Mouse (Mus musculus) kidney, postnatal 0 days (tissue): ENCODE measurements around the gene Kcnj9. TPM values are rescaled to one million over a fixed set of nuclear protein-coding genes. Genes with fewer than 3 reads are reported as not detected.

Source experiments
- ATAC-seq: fragments of 200-750 bp; cut with Nextera tagmentation; replicated peaks from 2 replicates; pipeline ENCODE4 v1.8.0; 2017; ENCODE audit warnings: low read depth, moderate number of reproducible peaks, moderate TSS enrichment, moderate library complexity; ENCODE audit not compliant: low FRiP score
- DNase-seq: peaks from one replicate; pipeline ENCODE4 v3.0.0-alpha.2; 2016; ENCODE audit warnings: low spot score
- H3K27ac ChIP-seq: fragments of 300-500 bp; sonication (generic); 2 replicates; pipeline ENCODE4 v1.5.1; 2014; ENCODE audit warnings: mild to moderate bottlenecking
- H3K27me3 ChIP-seq: fragments of 300-500 bp; sonication (generic); 2 replicates; pipeline ENCODE4 v1.6.1; 2014; ENCODE audit warnings: low read length, mixed read lengths; ENCODE audit not compliant: insufficient read depth
- H3K36me3 ChIP-seq: fragments of 300-500 bp; sonication (generic); 2 replicates; pipeline ENCODE4 v1.6.1; 2014; ENCODE audit warnings: low read length, mixed read lengths; ENCODE audit not compliant: insufficient read depth
- H3K4me1 ChIP-seq: fragments of 300-500 bp; sonication (generic); replicated peaks from 2 replicates; pipeline ENCODE4 v1.6.1; 2014; ENCODE audit warnings: antibody characterized with exemption, low read length, mixed read lengths; ENCODE audit not compliant: insufficient read depth
- H3K4me2 ChIP-seq: fragments of 300-500 bp; sonication (generic); 2 replicates; pipeline ENCODE4 v1.6.1; 2014; ENCODE audit warnings: mild to moderate bottlenecking, low read length, moderate library complexity, mixed read lengths
- H3K4me3 ChIP-seq: fragments of 300-500 bp; sonication (generic); replicated peaks from 2 replicates; pipeline ENCODE4 v1.5.1; 2014; ENCODE audit warnings: low read depth, low read length
- H3K9ac ChIP-seq: fragments of 300-500 bp; sonication (generic); 2 replicates; pipeline ENCODE4 v1.6.1; 2014; ENCODE audit warnings: low read depth, low read length
- H3K9me3 ChIP-seq: fragments of 300-500 bp; sonication (generic); replicated peaks from 2 replicates; pipeline ENCODE4 v1.6.1; 2016; ENCODE audit warnings: low read length, inconsistent platforms, mixed read lengths
- CTCF ChIP-seq: IDR thresholded peaks from 2 replicates; pipeline ENCODE4 v1.5.1; 2016; ENCODE audit warnings: antibody characterized with exemption, low read depth, mild to moderate bottlenecking, moderate library complexity
- WGBS: fragments of 180-500 bp; shearing (Covaris S2); extraction: QIAGEN DNeasy Blood & Tissue Kit; methylation state at CpG from one replicate; pipeline ENCODE4 v1.1.7; 2014; 5-methylcytosine and 5-hydroxymethylcytosine counted together
- polyA plus RNA-seq: library from polyadenylated mRNA; unstranded; fragments of >200 nt; fragmentation: Nextera tagmentation; extraction: Ambion mirVana; gene quantifications from 2 replicates; pipeline ENCODE4 v1.2.1, GENCODE M21; 2015

Kcnj9 gene
- polyA plus RNA-seq, 1 experiment from 2014 or later = 0.03 TPM

DNA sequence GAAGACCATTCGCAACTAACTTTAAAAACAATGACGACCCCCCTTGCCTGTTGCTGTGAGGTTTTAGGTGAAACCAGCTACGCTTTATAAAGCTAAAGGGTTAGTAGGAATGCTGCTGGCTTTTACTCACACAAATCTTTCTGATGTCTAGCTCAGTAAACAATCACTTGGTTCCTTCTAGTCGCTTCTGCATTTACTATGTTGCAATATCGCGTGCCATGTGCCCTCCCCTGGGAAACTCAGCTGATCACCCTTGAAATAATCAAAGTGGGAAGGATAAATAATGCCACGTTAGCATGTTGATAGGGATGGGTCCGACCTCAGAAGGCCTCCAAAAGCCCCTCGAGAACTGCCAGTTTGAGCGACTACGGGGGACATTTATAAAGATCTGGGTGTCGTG lies 18.3 kb upstream of the Kcnj9 start:
- no peak for ATAC-seq
- H3K9me3 ChIP-seq = no peaks in the 10 kb centered on the region
- H3K27me3 ChIP-seq = no peaks in the 10 kb centered on the region
- H3K27ac ChIP-seq = no peak overlapping the region
- peaks cover 7% of the 10 kb centered on the region; the same call in 1 of the 2 replicates for H3K4me1 ChIP-seq
- TF ChIP-seq CTCF = no peak
- H3K9ac ChIP-seq = no peak overlapping the region
- WGBS = 87% methylated on average over 12 of the region's 12 CpGs
- no peak for DNase-seq
- no peak overlapping the region for H3K4me2 ChIP-seq
- H3K36me3 ChIP-seq = no peaks in the 10 kb centered on the region
- no peak overlapping the region for H3K4me3 ChIP-seq

DNA sequence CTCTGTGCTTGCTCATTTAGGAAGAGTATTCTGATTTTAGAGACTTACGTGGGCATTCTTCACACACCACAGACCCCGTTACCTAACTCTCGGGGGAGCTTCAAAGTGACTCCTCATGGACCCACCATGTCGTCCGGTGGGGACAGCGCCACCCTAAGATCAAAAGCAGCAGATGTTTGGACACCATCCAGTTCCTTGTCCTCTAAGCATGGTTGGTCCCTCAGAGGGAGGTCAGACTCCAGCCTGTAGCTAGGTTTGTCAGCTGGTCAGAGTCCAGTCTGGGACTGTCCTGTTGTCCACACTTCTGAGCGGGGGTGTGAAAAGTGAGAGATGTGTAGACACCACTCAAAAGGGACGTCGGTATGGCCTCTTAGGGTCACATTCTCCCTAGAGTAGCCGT lies 17.6 kb upstream of the Kcnj9 start:
- no peak for ATAC-seq

DNA sequence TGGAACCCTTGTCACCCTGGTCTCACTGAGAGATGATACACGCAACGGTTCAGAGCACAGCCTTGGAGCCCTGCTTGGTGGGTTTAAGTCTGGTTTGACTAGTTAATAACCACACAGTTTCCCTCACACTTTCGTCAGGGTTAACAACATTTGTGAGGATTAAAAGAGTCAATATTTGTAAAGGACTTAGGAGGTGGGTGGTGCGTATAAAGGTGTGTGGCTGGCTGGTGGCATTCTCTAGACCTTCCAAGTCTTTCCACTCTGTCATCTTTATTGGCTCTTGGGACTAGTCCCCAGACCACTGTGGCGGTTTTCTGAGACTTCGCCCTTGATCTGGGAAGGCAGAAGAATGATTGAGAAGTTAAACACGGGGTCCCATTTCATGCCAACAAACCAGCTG lies 15.7 kb upstream of the Kcnj9 start:
- H3K9me3 ChIP-seq = no peaks in the 10 kb centered on the region
- H3K9ac ChIP-seq = no peak overlapping the region
- ATAC-seq (no peak), DNase-seq (no peak)
- H3K4me3 ChIP-seq = no peak overlapping the region
- H3K27ac ChIP-seq = no peak overlapping the region
- 76% methylated on average over 7 of the region's 7 CpGs for WGBS
- no peak overlapping the region for H3K4me2 ChIP-seq
- H3K36me3 ChIP-seq = no peaks in the 10 kb centered on the region
- no peaks in the 10 kb centered on the region for H3K27me3 ChIP-seq
- H3K4me1 ChIP-seq = peaks cover 3% of the 10 kb centered on the region; the same call in 1 of the 2 replicates
- no peak for TF ChIP-seq CTCF

More for the DNA sequence above, 17.6 kb upstream of the Kcnj9 start:
- H3K9me3 ChIP-seq = no peaks in the 10 kb centered on the region
- H3K27me3 ChIP-seq = no peaks in the 10 kb centered on the region
- no peak overlapping the region for H3K27ac ChIP-seq
- WGBS = 78% methylated on average over 10 of the region's 10 CpGs
- no peak for TF ChIP-seq CTCF
- no peaks in the 10 kb centered on the region for H3K36me3 ChIP-seq
- no peak overlapping the region for H3K4me2 ChIP-seq
- peaks cover 7% of the 10 kb centered on the region; the same call in 1 of the 2 replicates for H3K4me1 ChIP-seq
- H3K9ac ChIP-seq = no peak overlapping the region
- no peak for DNase-seq
- no peak overlapping the region for H3K4me3 ChIP-seq

DNA sequence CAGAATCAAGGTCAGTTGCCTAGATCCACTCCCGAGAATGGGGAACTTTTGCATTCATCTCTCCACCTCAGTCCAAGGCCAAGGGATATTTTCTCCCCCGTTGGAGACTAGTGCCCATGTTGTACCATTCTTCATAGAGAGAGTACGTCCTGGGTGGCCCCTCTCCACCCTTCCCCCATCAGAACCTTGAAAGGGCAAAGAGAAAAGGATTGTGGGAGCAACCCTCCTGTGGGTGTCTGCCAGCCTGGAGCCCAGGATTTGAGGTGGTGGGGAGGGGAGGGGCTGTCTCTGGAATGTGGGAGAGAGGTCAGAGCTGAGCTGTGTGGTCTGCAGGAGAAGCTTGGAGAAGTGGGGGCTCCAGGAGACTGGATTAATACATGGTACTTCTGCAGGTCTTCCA lies 14.8 kb upstream of the Kcnj9 start:
- Histone ChIP-seq H3K4me2 (no peak overlapping the region), H3K27ac (no peak overlapping the region), H3K9ac (no peak overlapping the region), H3K9me3 (no peaks in the 10 kb centered on the region), H3K4me3 (no peak overlapping the region), H3K36me3 (no peaks in the 10 kb centered on the region), H3K4me1 (no peaks in the 10 kb centered on the region), H3K27me3 (no peaks in the 10 kb centered on the region)
- DNase-seq (no peak), ATAC-seq (no peak)
- no peak for TF ChIP-seq CTCF
- 55% methylated on average over 3 of the region's 3 CpGs for WGBS

DNA sequence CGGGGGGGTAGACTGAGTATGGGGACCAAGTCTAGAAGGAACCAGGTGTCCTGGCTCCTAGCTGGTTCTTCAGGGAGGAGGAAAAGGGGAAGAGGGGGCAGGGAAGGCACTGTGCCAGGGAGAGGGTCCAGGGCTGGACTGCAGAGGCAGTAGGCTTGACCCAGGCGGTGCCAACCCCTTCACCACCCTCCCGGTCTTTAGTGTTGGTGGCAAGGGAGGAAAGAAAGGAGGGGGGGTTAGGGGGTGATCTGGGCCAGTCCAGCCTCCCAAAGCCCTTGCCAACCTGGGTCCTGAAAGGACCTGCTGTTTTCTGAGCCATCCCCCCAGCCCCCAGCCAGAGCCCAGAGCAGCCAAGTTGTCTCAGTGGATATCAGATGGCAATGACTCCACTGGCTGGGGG lies 13.6 kb upstream of the Kcnj9 start:
- ATAC-seq = no peak
- H3K4me1 ChIP-seq = no peaks in the 10 kb centered on the region
- no peaks in the 10 kb centered on the region for H3K36me3 ChIP-seq
- H3K27ac ChIP-seq = no peak overlapping the region
- peak overlapping the region; percentile 49 for H3K4me2 ChIP-seq
- no peaks in the 10 kb centered on the region for H3K27me3 ChIP-seq
- DNase-seq = no peak
- WGBS = 81% methylated on average over 3 of the region's 3 CpGs
- TF ChIP-seq CTCF = no peak
- H3K9ac ChIP-seq = no peak overlapping the region
- H3K9me3 ChIP-seq = no peaks in the 10 kb centered on the region
- no peak overlapping the region for H3K4me3 ChIP-seq

DNA sequence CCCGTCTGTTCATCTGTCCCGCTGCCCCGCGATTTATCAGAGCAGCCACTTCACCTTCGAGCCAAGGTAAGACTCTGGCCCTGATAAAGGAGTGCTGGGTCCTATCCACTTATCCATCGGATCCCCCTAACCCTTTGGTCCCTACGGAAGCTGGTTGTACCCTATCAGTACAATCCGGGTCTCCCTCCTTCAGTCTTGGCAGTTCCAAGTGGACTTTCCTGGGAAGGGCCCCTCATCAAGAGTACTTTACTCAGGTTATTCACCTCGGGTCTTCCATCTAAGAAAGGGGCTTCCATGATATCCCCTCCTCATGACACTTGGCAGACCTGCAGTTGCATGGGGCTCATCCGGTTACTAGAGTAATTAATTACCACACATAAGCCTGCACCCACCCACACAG lies 12.3 kb upstream of the Kcnj9 start:
- ATAC-seq = no peak
- no peak for DNase-seq
- Histone ChIP-seq H3K27me3 (no peaks in the 10 kb centered on the region), H3K4me2 (peak overlapping the region; percentile 49), H3K36me3 (no peaks in the 10 kb centered on the region), H3K4me1 (no peaks in the 10 kb centered on the region), H3K27ac (no peak overlapping the region), H3K4me3 (peak overlapping the region; percentile 27), H3K9me3 (no peaks in the 10 kb centered on the region), H3K9ac (peak overlapping the region; percentile 28)
- no peak for TF ChIP-seq CTCF
- WGBS = 13% methylated on average over 10 of the region's 10 CpGs

DNA sequence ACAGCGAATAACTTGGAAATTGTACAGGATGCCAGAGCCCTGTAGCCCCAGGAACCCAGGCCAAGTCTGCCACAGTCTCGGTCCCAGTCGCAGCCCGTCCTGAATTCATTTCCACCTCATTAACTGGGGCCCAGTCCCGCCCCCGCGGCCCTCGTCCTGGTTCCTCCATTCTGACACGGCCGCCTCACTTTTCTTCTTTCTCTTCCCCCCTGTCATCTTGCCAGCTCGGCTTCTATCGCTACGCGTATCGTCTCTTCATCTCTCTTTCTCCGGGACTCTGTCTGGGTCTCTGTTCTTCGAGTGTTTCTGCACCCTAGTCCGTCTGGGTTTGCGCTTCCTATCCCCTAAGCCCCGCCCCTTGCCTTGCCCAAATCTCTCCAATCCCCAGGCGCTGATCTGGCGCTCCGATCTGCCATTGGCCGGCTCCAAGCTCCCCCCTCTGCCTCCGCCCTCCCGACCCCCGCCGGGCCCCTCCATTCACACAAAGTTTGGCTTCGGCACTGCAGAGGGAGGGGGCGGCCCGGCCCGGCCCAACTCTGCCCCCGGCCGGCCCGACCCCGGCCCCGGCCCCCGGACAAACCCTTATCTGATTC lies 11.7 kb upstream of the Kcnj9 start, which contains the start of gene Kcnj10:
Gene Kcnj10, plus strand, starts transcription at position 482 of the 593 bp plus-strand sequence.
- no peaks in the 10 kb centered on the region for H3K36me3 ChIP-seq
- no peak within 1 kb of the TSS for H3K27ac ChIP-seq
- H3K27me3 ChIP-seq = no peaks in the 10 kb centered on the region
- no peaks in the 10 kb centered on the region for H3K4me1 ChIP-seq
- peak within 1 kb of the TSS; percentile 49 for H3K4me2 ChIP-seq
- ATAC-seq (peak; percentile 89), DNase-seq (peak; percentile 86)
- no peaks in the 10 kb centered on the region for H3K9me3 ChIP-seq
- H3K9ac ChIP-seq = peak within 1 kb of the TSS; percentile 28
- no peak for TF ChIP-seq CTCF
- H3K4me3 ChIP-seq = peak within 1 kb of the TSS; percentile 27
- WGBS = under 1% methylated on average over 38 of the region's 38 CpGs
